Mouse (Mus musculus) testis, adult 2 months (tissue): ENCODE measurements around the gene Arid4a.

Experiments used
- CTCF ChIP-seq: fragments of 200-500 bp; IDR thresholded peaks from 2 replicates; pipeline ENCODE4 v1.5.1; 2012; ENCODE audit warnings: low read depth, mild to moderate bottlenecking, inconsistent platforms, low read length, moderate library complexity; ENCODE audit not compliant: control insufficient read depth, insufficient read depth, insufficient replicate concordance
- POLR2A ChIP-seq: fragments of 200-500 bp; IDR thresholded peaks from 2 replicates; pipeline ENCODE4 v1.6.1; 2012; ENCODE audit warnings: low read depth, mild to moderate bottlenecking, inconsistent platforms, low read length, moderate library complexity; ENCODE audit not compliant: control insufficient read depth

DNA sequence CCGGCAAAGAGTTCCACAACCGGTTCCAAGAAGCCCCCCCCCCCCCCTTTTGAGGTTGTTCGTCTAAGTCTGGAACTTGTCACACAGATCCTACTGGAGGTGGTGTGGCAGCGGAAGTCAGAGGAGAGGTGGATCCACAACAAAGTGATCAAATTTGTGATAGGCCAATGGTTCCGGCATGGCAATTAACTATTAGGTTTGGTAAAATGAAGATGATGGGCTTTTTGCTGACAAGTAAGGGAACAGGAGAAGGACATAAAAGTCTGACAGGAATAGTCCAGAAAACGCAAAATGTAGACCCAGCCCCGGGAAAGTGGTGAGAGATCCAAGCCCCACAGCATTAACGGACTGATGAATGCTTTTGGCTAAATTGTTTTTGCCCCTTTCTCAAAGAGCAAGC is 48.2 kb upstream of the Arid4a start:
- TF ChIP-seq POLR2A, result no peak
- TF ChIP-seq CTCF, result no peak
